Mouse (Mus musculus): Measurements from ENCODE around the gene Marveld3. TPM values are rescaled to one million over a fixed set of nuclear protein-coding genes. Genes with fewer than 3 reads are reported as not detected.

The Marveld3 gene
- polyA plus RNA-seq, 1 experiment from 2014 or later: 0.29 TPM

GRCm38 (mm10) chr8:109998066-109998465, 36.1 kb upstream of the Marveld3 start:
- ATAC-seq (ENCODE audit: insufficient read depth, low FRiP score, low TSS enrichment) (no peak), DNase-seq (ENCODE audit: low spot score) (no peak)
- Histone ChIP-seq H3K4me1 (ENCODE audit: control insufficient read depth, insufficient read depth, low read length) (no peaks in the 10 kb centered on the region), H3K36me3 (ENCODE audit: control insufficient read depth, insufficient read depth, low read length) (no peaks in the 10 kb centered on the region), H3K27ac (ENCODE audit: low read depth, low read length) (no peak overlapping the region), H3K27me3 (ENCODE audit: control insufficient read depth, insufficient read depth, low read length) (no peaks in the 10 kb centered on the region), H3K9ac (ENCODE audit: low read length) (no peak overlapping the region), H3K9me3 (ENCODE audit: control insufficient read depth, low read length) (no peaks in the 10 kb centered on the region), H3K4me2 (ENCODE audit: low read depth) (no peak overlapping the region), H3K4me3 (ENCODE audit: low read depth, low read length) (no peak overlapping the region)
- 87% methylated on average over 7 of the region's 7 CpGs for WGBS

GRCm38 (mm10) chr8:109997381-109997780, 35.4 kb upstream of the Marveld3 start:
- 90% methylated on average over 9 of the region's 9 CpGs for WGBS
- no peak overlapping the region for H3K4me3 ChIP-seq (ENCODE audit: low read depth, low read length)
- no peak for ATAC-seq (ENCODE audit: insufficient read depth, low FRiP score, low TSS enrichment)

GRCm38 (mm10) chr8:109992951-109993350, 30.9 kb upstream of the Marveld3 start:
- ATAC-seq (ENCODE audit: insufficient read depth, low FRiP score, low TSS enrichment) (no peak), DNase-seq (ENCODE audit: low spot score) (no peak)
- 85% methylated on average over 1 of the region's 1 CpGs for WGBS
- H3K4me1 ChIP-seq (ENCODE audit: control insufficient read depth, insufficient read depth, low read length): no peaks in the 10 kb centered on the region
- no peak overlapping the region for H3K4me2 ChIP-seq (ENCODE audit: low read depth)
- no peaks in the 10 kb centered on the region for H3K9me3 ChIP-seq (ENCODE audit: control insufficient read depth, low read length)
- no peak overlapping the region for H3K9ac ChIP-seq (ENCODE audit: low read length)
- H3K27me3 ChIP-seq (ENCODE audit: control insufficient read depth, insufficient read depth, low read length): no peaks in the 10 kb centered on the region
- no peak overlapping the region for H3K4me3 ChIP-seq (ENCODE audit: low read depth, low read length)
- no peak overlapping the region for H3K27ac ChIP-seq (ENCODE audit: low read depth, low read length)
- H3K36me3 ChIP-seq (ENCODE audit: control insufficient read depth, insufficient read depth, low read length): no peaks in the 10 kb centered on the region

More at GRCm38 (mm10) chr8:109997381-109997780, 35.4 kb upstream of the Marveld3 start:
- Histone ChIP-seq H3K36me3 (ENCODE audit: control insufficient read depth, insufficient read depth, low read length) (no peaks in the 10 kb centered on the region), H3K9ac (ENCODE audit: low read length) (no peak overlapping the region), H3K27me3 (ENCODE audit: control insufficient read depth, insufficient read depth, low read length) (no peaks in the 10 kb centered on the region), H3K4me2 (ENCODE audit: low read depth) (no peak overlapping the region), H3K4me1 (ENCODE audit: control insufficient read depth, insufficient read depth, low read length) (no peaks in the 10 kb centered on the region), H3K9me3 (ENCODE audit: control insufficient read depth, low read length) (no peaks in the 10 kb centered on the region), H3K27ac (ENCODE audit: low read depth, low read length) (no peak overlapping the region)
- DNase-seq (ENCODE audit: low spot score): no peak

GRCm38 (mm10) chr8:109992166-109992565, 30.2 kb upstream of the Marveld3 start:
- H3K27me3 ChIP-seq (ENCODE audit: control insufficient read depth, insufficient read depth, low read length): no peaks in the 10 kb centered on the region
- 89% methylated on average over 5 of the region's 5 CpGs for WGBS
- H3K27ac ChIP-seq (ENCODE audit: low read depth, low read length): no peak overlapping the region
- H3K4me2 ChIP-seq (ENCODE audit: low read depth): no peak overlapping the region
- no peaks in the 10 kb centered on the region for H3K4me1 ChIP-seq (ENCODE audit: control insufficient read depth, insufficient read depth, low read length)
- H3K9ac ChIP-seq (ENCODE audit: low read length): no peak overlapping the region
- H3K36me3 ChIP-seq (ENCODE audit: control insufficient read depth, insufficient read depth, low read length): no peaks in the 10 kb centered on the region
- H3K9me3 ChIP-seq (ENCODE audit: control insufficient read depth, low read length): no peaks in the 10 kb centered on the region
- DNase-seq (ENCODE audit: low spot score) (no peak), ATAC-seq (ENCODE audit: insufficient read depth, low FRiP score, low TSS enrichment) (no peak)
- no peak overlapping the region for H3K4me3 ChIP-seq (ENCODE audit: low read depth, low read length)

- WGBS: 87% methylated on average over 8 of the region's 8 CpGs
Measured at GRCm38 (mm10) chr8:109990224-109990623, 28.2 kb upstream of the Marveld3 start, which contains the start of gene Tat. TSS of gene Tat (plus strand) at chr8:109990437.

GRCm38 (mm10) chr8:109989151-109989550, 27.1 kb upstream of the Marveld3 start:
- ATAC-seq (ENCODE audit: insufficient read depth, low FRiP score, low TSS enrichment) (no peak), DNase-seq (ENCODE audit: low spot score) (no peak)
- no peak overlapping the region for H3K4me2 ChIP-seq (ENCODE audit: low read depth)
- H3K27ac ChIP-seq (ENCODE audit: low read depth, low read length): no peak overlapping the region
- no peaks in the 10 kb centered on the region for H3K36me3 ChIP-seq (ENCODE audit: control insufficient read depth, insufficient read depth, low read length)
- H3K4me1 ChIP-seq (ENCODE audit: control insufficient read depth, insufficient read depth, low read length): no peaks in the 10 kb centered on the region
- H3K9ac ChIP-seq (ENCODE audit: low read length): no peak overlapping the region
- H3K27me3 ChIP-seq (ENCODE audit: control insufficient read depth, insufficient read depth, low read length): no peaks in the 10 kb centered on the region
- no peaks in the 10 kb centered on the region for H3K9me3 ChIP-seq (ENCODE audit: control insufficient read depth, low read length)
- H3K4me3 ChIP-seq (ENCODE audit: low read depth, low read length): no peak overlapping the region
- 90% methylated on average over 8 of the region's 8 CpGs for WGBS

More at GRCm38 (mm10) chr8:109990224-109990623, 28.2 kb upstream of the Marveld3 start, which contains the start of gene Tat:
- no peaks in the 10 kb centered on the region for H3K9me3 ChIP-seq (ENCODE audit: control insufficient read depth, low read length)
- no peak within 1 kb of the TSS for H3K4me3 ChIP-seq (ENCODE audit: low read depth, low read length)
- no peaks in the 10 kb centered on the region for H3K36me3 ChIP-seq (ENCODE audit: control insufficient read depth, insufficient read depth, low read length)
- no peak for DNase-seq (ENCODE audit: low spot score)
- ATAC-seq (ENCODE audit: insufficient read depth, low FRiP score, low TSS enrichment): no peak
- H3K27me3 ChIP-seq (ENCODE audit: control insufficient read depth, insufficient read depth, low read length): no peaks in the 10 kb centered on the region
- H3K27ac ChIP-seq (ENCODE audit: low read depth, low read length): no peak within 1 kb of the TSS
- no peak within 1 kb of the TSS for H3K9ac ChIP-seq (ENCODE audit: low read length)
- no peaks in the 10 kb centered on the region for H3K4me1 ChIP-seq (ENCODE audit: control insufficient read depth, insufficient read depth, low read length)
- H3K4me2 ChIP-seq (ENCODE audit: low read depth): no peak within 1 kb of the TSS

- WGBS: 90% methylated on average over 7 of the region's 7 CpGs
- Histone ChIP-seq H3K27ac (ENCODE audit: low read depth, low read length) (no peak overlapping the region), H3K4me2 (ENCODE audit: low read depth) (no peak overlapping the region), H3K9ac (ENCODE audit: low read length) (no peak overlapping the region), H3K4me1 (ENCODE audit: control insufficient read depth, insufficient read depth, low read length) (no peaks in the 10 kb centered on the region), H3K9me3 (ENCODE audit: control insufficient read depth, low read length) (no peaks in the 10 kb centered on the region), H3K4me3 (ENCODE audit: low read depth, low read length) (no peak overlapping the region), H3K36me3 (ENCODE audit: control insufficient read depth, insufficient read depth, low read length) (no peaks in the 10 kb centered on the region), H3K27me3 (ENCODE audit: control insufficient read depth, insufficient read depth, low read length) (no peaks in the 10 kb centered on the region)
- DNase-seq (ENCODE audit: low spot score): no peak
- ATAC-seq (ENCODE audit: insufficient read depth, low FRiP score, low TSS enrichment): no peak
Measured at GRCm38 (mm10) chr8:109987776-109988175, 25.8 kb upstream of the Marveld3 start.

GRCm38 (mm10) chr8:109986384-109986783, 24.4 kb upstream of the Marveld3 start:
- no peak for ATAC-seq (ENCODE audit: insufficient read depth, low FRiP score, low TSS enrichment)
- no peaks in the 10 kb centered on the region for H3K9me3 ChIP-seq (ENCODE audit: control insufficient read depth, low read length)
- no peaks in the 10 kb centered on the region for H3K4me1 ChIP-seq (ENCODE audit: control insufficient read depth, insufficient read depth, low read length)
- H3K4me2 ChIP-seq (ENCODE audit: low read depth): no peak overlapping the region
- H3K36me3 ChIP-seq (ENCODE audit: control insufficient read depth, insufficient read depth, low read length): no peaks in the 10 kb centered on the region
- no peak overlapping the region for H3K9ac ChIP-seq (ENCODE audit: low read length)
- H3K27me3 ChIP-seq (ENCODE audit: control insufficient read depth, insufficient read depth, low read length): no peaks in the 10 kb centered on the region
- H3K27ac ChIP-seq (ENCODE audit: low read depth, low read length): no peak overlapping the region
- H3K4me3 ChIP-seq (ENCODE audit: low read depth, low read length): no peak overlapping the region
- no peak for DNase-seq (ENCODE audit: low spot score)
- 67% methylated on average over 7 of the region's 7 CpGs for WGBS

- Histone ChIP-seq H3K9me3 (ENCODE audit: control insufficient read depth, low read length) (no peaks in the 10 kb centered on the region), H3K27ac (ENCODE audit: low read depth, low read length) (no peak overlapping the region), H3K36me3 (ENCODE audit: control insufficient read depth, insufficient read depth, low read length) (no peaks in the 10 kb centered on the region), H3K4me2 (ENCODE audit: low read depth) (no peak overlapping the region), H3K4me1 (ENCODE audit: control insufficient read depth, insufficient read depth, low read length) (no peaks in the 10 kb centered on the region), H3K9ac (ENCODE audit: low read length) (no peak overlapping the region), H3K4me3 (ENCODE audit: low read depth, low read length) (no peak overlapping the region), H3K27me3 (ENCODE audit: control insufficient read depth, insufficient read depth, low read length) (no peaks in the 10 kb centered on the region)
- ATAC-seq (ENCODE audit: insufficient read depth, low FRiP score, low TSS enrichment) (no peak), DNase-seq (ENCODE audit: low spot score) (no peak)
- 38% methylated on average over 5 of the region's 5 CpGs for WGBS
Measured at GRCm38 (mm10) chr8:109983944-109984343, 21.9 kb upstream of the Marveld3 start.

Data from neural tube, embryonic 11.5 days (tissue).